Mouse (Mus musculus) spleen, postnatal 10 days (tissue): ENCODE results near the gene Sik3.
"Not testable (repeated sequence)": the region's sequence is repeated elsewhere in the genome, so short reads cannot be mapped to it uniquely, and the experiment has no call there.

ENCODE experiments used
- DNase-seq, 2 experiments: peaks; one replicate each; pipeline ENCODE4 v3.0.0; 2021 to 2022; ENCODE audit warnings: low spot score in 2 of 2

The Sik3 gene

GRCm38 (mm10) chr9:46103154-46103553, 90.5 kb downstream of the Sik3 start:
- DNase-seq = no peak

- DNase-seq = no peak
Measured at GRCm38 (mm10) chr9:46106105-46106504, 93.5 kb downstream of the Sik3 start.

GRCm38 (mm10) chr9:46110648-46111047, 98.0 kb downstream of the Sik3 start:
- no peak for DNase-seq

DNA sequence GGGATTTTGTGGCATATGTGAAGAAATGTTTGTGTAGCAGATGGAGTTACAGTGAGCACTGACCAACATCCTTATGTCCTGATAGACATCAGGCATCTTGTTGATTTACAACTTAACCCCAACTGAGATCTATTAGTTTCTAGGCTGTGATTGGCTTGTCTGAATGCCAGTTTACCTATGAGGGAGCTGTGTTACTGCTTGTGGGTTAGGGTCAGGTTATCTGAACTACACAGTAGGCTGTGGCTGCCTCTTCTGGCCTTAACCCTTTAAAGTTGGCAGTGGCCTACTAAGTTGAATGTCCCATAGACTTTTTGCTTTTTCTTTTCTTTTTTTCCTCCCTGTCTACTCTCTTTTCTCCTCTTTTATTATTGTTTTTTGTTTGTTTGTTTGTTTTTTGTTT, 98.7 kb downstream of the Sik3 start:
- no peak for DNase-seq

- DNase-seq = no peak
Measured at GRCm38 (mm10) chr9:46112246-46112645, 99.6 kb downstream of the Sik3 start.

GRCm38 (mm10) chr9:46118844-46119385, 106.3 kb downstream of the Sik3 start:
- no peak for DNase-seq

- peak in 1 of 2 experiments; percentile 50 for DNase-seq
Measured at GRCm38 (mm10) chr9:46119943-46120441, 107.4 kb downstream of the Sik3 start.

DNA sequence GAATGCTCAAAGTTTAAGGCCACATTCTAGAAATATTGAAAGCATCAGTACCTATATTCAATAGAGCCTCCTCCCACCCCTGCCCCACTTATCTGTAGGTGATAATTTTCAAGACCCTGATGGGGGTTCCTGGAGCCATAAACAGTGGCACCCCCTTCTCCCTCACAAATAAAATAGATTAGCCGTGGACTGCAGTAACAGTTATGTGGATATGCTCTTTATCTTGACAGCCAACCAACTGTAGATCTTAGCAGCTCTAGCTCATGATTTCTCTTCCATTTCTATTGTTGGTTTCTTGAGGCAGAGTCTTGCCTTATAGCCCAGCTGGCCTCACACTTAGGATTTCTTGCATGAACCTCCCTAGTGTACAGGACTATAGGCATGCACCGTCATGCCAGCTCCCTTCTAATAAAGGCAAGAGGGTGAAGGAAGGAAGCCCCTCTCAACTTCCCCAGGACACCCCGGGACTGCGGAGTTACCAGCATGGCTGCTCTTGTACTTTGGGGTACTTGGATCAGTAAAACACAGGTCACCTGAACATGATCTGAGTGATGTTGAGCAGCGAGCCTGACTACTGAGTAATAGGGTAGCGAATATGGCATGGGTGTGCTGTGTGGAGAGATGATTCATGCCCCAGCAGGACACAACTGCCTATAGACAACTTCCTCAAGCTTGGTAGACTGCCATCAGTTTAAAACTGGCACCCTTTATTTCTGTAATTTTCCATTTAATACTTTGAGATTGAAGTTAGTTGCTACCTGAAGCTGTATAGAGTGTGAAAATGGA, 108.0 kb downstream of the Sik3 start:
- no peak for DNase-seq

GRCm38 (mm10) chr9:46121486-46121885, 108.9 kb downstream of the Sik3 start:
- DNase-seq = no peak

DNA sequence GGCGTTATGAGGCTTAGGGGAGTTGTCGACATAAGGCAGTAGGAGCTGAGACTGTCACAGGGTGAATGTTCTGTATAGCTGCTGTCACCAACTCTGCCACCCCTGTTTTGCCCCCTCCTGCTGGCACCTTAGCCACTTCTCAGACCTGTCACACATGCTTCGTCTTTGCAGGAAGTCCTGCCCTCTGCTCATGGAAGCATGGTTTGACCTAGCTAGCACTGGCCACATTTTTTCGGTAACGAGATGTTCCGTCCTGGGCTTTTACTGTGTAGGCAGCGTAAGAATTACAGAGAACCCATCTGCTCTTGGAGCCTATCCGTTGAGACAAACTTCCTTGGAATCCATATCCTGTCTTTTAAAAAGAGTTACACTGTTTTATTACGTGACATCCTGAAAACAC, 110.1 kb downstream of the Sik3 start:
- DNase-seq = no peak

GRCm38 (mm10) chr9:46126295-46126694, 113.7 kb downstream of the Sik3 start:
- DNase-seq = no peak

DNA sequence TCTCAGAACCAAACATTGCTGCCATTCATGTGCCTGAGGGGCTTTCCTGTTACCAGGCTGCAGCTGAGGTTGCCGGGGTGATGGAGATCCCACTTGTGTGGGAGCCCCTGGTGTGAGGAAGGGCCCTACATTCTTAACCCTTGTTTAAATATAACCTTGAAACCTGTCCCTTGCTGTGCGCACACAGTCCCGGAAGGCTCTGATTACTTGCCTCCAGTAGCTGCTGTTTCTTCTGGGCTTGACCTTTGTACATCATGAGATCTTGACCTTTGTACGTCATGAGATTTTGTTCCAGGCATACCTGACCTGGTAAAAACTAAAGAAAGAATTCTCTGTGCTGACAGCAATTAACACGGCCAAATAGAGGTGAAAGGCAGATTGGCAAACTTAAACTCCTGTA, 114.7 kb downstream of the Sik3 start:
- DNase-seq = no peak

DNA sequence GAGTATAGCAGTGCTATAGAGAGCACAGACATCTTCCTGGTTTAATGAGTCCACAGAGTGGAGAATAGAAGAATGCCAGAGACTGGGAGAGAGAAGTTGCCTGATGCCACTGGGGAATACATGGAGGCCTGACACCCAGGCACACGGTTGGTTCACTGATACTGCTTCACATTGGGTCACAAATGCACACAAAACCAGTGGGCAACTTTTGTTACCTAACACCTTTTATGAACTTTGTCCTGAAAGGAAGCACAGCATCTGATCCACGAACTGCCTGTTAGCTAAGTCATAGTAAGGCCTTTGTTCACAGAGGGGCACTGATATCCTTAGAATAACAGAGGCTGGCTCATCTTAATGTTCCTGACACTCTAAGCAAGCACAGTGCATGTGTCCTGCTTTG, 116.6 kb downstream of the Sik3 start:
- no peak for DNase-seq

- DNase-seq = not testable (repeated sequence)
Measured at GRCm38 (mm10) chr9:46132821-46133220, 120.2 kb downstream of the Sik3 start.

GRCm38 (mm10) chr9:46138831-46139230, 126.2 kb downstream of the Sik3 start:
- no peak for DNase-seq

DNA sequence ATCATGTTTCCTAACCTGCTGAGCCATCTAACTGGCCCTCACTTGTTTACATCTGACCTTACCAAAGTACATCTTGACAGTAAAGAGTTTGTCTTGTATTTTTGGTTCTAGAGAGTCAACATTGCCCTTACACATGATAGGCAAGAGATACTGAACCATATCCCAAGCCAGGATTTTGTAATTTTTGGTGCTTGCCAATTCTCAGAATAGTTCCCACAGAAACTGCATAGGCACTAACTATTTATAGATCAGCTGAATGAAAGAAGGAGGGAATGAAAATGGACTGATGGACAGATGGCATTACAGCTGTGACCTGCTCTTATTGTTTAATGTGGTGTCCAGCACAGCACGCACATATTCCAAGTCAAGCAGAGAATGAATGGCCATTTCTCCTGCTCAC, 128.2 kb downstream of the Sik3 start:
- DNase-seq = no peak

GRCm38 (mm10) chr9:46142031-46142430, 129.4 kb downstream of the Sik3 start:
- DNase-seq = no peak

DNA sequence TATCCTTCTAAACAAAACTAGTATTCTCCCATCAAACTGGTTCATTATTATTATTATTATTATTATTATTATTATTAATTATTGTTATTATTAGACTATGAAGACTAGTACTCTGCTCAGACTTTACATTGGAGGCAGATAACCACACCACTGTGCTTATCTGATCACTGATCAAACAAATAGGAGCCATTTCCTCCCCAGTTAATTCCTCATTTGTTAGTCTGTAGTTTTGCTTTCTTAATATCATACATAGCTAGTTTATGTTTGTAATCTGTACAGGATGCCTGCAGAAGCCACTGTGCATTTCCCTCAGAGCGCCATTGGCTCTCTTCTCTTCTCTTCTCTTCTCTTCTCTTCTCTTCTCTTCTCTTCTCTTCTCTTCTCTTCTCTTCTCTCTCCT, 129.9 kb downstream of the Sik3 start:
- no peak for DNase-seq

DNA sequence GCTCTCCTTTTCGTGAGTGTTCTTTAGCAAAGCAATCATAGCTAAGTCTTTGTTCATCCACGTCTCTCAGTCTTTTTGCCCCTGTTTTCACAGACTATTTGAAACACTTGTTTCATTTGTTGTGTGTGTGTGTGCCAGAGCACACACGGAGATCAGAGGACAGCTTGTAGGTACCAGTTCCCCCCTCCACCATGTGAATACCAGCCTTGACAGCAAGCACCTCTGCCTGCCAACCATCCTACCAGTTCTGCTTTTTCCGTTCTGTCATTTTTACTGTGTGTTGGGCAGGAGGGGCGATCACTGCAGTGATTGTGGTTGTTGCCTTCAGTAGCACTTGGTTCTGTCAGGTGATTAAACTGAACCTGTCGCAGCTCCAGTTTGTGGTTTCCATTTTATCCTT, 132.4 kb downstream of the Sik3 start:
- DNase-seq = no peak

GRCm38 (mm10) chr9:46146437-46146836, 133.8 kb downstream of the Sik3 start:
- DNase-seq = no peak

DNA sequence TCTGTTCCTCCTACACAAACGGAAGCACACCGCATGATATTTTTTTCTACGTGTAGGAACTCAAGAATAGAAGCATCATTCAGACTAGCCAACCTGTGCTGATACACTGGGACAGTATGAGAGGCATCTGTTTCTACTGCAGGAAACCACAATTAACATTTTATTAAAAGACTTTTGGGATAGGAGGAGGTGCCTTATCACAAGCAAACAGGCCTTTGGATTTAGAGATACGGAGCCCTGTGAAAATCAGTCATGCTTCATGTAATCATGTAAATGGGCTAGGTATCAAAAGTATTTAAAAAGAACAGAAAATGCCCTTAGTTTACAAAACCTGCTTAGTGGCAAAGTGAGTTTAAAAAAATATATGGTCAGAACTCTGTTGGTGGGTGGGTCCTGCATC, 136.1 kb downstream of the Sik3 start:
- no peak for DNase-seq

GRCm38 (mm10) chr9:46149392-46149791, 136.8 kb downstream of the Sik3 start:
- DNase-seq = no peak

DNA sequence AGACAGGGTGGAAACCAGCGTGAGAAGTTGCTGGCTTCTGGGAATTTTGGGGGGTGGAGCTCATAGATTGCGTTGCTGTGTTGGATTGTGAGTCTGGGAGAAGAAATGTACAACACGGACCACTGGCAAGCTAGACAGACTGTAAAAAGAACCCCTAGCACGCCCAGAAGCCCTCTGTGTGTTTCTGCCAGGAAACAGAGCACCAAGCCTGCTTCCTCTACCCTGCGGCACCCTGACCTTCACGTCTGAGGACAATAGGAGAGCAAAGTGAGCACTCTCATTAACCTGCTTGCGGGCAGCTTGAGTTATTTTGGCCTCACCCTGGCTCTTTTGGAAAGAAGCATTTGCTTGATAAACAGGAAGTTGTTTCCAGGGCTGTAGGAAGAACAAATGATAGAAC, 137.5 kb downstream of the Sik3 start:
- DNase-seq = no peak
